Mouse (Mus musculus) neural tube, embryonic 10.5 days (tissue): ENCODE measurements around the gene Kat6b.

Experiments
- DNase-seq: peaks from one replicate; pipeline ENCODE4 v3.0.0-alpha.2; 2017; ENCODE audit warnings: low spot score; ENCODE audit errors: extremely low spot score

Gene Kat6b

DNA sequence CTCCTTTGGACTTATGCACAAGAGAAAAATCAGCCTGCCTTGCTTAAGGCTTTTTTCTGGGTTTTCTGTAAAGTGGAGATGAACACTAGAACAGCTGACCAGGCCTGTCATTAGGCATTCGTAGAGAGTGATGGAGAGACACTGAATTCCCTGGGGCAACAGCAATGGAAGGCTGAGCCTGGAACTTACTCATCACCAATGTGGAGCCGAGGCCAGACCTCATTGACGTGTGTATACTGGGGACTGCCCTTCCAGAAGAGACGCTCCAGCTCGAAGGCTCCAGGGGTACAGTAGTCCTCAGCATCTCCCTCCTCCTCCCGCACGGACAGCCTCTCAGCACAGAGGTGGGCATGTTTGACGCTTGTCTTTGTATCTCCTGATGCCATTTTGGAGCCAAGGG, 221.5 kb downstream of the Kat6b start:
- no peak for DNase-seq

DNA sequence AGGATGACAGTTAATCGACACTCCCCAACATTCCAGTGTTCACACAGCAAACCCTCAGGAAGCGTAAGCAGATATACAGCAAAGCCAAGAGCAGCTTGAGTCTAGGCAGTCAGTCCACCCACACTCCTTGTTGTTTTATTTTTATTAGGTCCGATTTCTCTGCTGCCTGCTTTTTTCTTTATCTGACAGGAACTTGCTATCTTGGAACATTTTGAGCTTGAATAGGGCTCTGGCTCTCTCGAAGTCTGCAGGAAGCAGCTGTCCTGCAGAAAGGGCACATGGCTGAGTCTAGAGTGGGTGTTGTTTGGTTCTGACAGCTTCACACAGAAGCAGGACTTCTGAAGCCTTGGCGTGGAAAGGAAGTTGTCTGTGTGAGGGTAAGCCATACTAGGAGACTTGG, 222.0 kb downstream of the Kat6b start:
- DNase-seq = no peak

DNA sequence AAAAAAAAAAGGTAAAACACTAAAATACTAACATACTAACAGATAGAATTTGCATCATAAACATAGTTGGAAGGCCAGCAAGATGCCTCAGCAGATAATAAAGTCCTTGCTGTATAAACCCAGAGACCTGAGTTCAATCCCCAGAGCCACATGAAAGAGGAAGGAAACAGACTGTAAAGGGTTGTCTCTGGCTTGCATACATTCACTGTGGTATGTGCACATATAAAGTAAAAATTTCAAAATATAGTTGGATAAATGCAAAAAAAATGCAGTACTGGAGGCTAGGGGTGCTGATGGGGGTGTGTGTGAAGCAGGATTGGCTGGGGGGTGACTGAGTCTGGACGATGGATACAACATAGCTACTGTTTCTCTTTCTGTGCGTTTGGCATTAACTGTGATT, 224.2 kb downstream of the Kat6b start:
- DNase-seq = no peak

DNA sequence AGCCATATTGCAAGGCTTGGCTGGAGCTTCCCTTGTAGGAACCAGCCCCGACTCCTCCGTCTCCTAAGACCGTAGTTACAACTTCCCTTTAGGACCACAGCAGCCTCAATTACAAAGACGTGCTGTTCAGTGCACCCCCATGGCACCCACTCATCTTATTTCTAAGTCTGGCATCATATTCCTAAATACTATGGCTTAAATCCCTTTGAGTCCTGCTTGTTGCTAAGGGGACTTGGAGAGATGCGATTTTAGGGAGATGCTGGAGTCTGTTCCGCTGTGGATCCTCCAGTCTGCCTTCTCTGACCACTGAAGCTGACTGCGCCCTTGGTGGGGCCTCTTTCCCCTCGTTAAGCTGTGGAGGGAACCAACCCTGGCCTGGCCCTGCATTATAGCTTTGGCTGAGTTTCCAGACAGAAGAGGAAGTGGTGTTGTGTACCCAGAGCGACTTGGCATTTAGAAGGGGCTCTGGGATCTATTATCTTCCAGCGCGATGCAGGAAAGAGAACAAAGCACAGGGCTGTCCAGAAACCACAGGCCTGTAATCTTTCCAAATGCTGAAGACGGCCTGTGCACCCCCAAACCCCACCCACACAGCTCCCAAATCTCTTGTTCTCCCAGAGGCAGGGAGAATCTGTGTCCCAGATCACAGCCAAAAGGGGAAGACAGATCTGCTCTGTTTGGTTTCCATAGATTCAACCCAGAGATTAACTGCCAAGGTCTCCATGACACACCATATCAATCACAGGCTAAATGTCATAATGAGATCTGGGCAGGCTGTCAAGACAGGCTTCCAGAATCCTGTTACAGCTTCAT, 225.7 kb downstream of the Kat6b start:
- no peak for DNase-seq

DNA sequence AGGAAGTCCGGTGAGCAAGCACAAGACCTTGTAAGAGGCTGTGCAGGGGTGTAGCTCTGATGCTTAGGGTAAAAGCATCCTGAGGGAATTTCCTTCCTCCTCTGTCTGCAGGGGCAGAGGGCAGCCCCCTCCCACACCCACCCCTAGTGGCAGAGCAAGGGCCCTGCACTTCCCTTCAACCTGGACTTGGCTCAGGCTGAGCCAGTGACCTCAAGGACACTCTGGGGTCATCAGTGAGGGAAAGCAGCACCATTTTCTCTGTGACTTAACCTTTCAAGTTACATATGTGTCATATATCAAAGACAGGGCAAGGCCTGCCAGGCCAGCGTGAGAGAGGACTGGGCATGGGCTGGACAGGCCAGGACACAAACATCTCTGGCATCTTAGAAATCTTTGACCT, 228.3 kb downstream of the Kat6b start:
- DNase-seq = peak; percentile 30

DNA sequence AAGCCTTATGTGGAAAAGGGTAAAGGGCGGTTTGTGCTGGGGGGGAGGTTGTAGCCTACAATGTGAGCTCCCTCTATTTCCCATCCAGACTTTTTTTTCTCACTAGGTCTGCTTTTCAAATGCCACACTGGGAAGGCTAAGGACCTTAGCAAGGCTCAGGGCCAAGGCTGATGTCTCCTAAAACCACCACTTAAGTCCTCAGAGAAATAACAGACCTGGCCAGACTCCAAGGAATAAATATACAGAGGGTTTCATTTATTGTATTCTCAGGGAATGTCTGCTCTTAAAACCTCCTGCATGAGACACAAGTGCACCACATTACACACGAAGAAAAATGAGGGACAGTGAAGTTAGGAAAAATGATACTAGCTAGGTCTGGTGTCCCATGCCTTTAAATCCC, 230.0 kb downstream of the Kat6b start:
- no peak for DNase-seq

DNA sequence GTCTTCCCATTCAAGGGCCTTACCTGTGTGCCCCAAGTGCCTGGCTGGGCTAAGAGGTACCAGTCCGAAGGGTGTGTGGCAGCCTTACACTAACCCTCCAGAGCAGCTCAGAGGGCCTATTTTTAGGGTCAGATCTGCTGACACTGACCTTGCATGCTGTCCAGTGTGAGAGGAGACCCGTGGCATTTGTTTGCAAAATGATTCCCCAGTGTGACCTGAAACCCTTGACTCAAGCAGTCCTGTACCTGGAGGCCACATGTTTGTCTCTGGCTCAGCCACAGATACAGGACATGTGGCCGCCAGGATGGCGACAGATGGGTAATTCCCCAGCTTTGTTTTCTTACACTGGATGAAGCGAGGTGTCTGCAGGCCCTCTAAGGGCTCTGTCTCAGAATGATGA, 233.3 kb downstream of the Kat6b start, which contains the start of gene Dupd1:
Gene Dupd1, minus strand, starts transcription at position 91 of the 400 bp plus-strand sequence.
- DNase-seq = no peak

DNA sequence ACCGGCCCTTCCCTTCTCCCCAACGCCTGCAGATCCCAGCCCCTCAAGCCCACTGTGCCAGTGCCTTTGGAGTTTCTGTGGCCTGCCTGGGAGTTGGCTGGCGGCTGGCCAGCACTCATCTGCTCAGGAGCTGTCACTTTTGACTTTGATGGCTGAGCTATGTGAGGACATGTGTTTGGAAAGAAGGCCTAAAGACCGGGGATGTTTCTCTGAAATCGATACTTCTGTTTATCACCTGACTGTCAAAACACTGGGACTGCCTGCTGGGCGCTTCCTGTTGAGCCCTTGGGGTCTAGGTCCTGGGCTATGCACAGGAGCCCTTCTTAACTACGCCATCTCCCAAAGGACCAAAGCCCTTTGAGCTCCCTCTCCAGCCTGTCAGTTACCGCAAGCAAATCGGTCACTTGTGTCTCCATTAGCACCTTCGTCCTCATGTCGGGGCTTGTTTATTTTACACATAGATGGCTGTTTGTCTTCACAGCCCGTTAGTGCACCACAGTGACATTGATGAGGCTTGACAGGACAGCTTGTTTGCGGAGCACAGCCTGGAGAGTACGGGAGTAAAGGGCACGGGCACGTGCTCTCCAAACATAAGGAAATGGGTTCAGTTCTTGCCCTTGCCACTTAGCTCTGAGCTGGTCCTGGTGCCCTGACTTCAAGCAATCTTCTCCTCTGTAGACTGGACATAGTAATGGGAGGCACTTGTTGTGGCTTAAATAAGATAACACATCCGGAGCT, 238.6 kb downstream of the Kat6b start:
- peak; percentile 28 for DNase-seq

DNA sequence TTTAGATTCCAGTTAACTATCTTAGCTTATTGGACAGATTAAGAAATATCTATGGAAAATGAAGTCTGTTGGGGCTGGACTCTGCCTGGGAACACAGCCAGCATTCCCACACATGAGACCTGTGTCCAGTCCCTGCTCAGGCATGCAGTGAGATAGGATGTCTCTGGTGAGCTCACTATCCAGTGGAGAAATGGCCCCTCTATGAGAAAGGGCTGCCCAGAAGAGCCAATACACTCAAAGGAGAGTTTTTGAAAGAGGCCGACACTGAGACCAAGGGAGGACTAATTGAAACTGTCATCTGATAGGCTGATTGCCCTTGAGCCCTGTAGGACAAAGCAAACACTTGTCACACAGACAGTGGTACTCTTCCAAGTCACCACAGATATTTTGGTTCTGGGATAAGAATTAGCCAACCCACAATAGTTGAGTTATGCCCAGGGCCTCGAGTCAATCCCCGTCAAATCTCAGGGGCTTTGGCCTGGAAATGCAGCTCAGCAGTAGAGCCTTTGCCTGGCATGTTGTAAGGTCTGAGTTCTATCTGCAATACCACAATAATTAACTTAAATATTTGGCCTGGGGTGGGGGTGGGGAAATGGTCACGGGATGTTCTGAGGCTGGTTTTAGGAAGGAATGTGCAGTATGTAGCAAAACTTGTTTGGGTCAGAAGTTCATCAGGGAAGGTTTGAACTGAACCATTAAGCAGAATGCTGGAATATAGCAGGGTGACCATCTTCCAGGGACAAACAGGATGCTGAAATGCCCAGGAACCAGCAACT, 239.4 kb downstream of the Kat6b start:
- DNase-seq = no peak
